Mouse (Mus musculus) midbrain, embryonic 16.5 days (tissue): ENCODE measurements around the gene B430306N03Rik. TPM values are rescaled to one million over a fixed set of nuclear protein-coding genes. Genes with fewer than 3 reads are reported as not detected.

Experiments
- ATAC-seq: fragments of 200-750 bp; cut with Nextera tagmentation; 2 replicates; pipeline ENCODE4 v1.8.0; 2017; ENCODE audit warnings: moderate TSS enrichment
- H3K27ac ChIP-seq: fragments of 300-500 bp; sonication (generic); 2 replicates; pipeline ENCODE4 v1.5.1; 2014; ENCODE audit warnings: mild to moderate bottlenecking, low read length, mixed read lengths
- H3K27me3 ChIP-seq: fragments of 300-500 bp; sonication (generic); 2 replicates; pipeline ENCODE4 v1.6.1; 2014; ENCODE audit warnings: low read depth, low read length, mixed read lengths; ENCODE audit not compliant: control insufficient read depth, insufficient read depth
- H3K36me3 ChIP-seq: fragments of 300-500 bp; sonication (generic); 2 replicates; pipeline ENCODE4 v1.6.1; 2014; ENCODE audit warnings: mild to moderate bottlenecking, low read length, moderate library complexity, mixed read lengths; ENCODE audit not compliant: control insufficient read depth, insufficient read depth
- H3K4me1 ChIP-seq: fragments of 300-500 bp; sonication (generic); 2 replicates; pipeline ENCODE4 v1.6.1; 2014; ENCODE audit warnings: mild to moderate bottlenecking, low read length, mixed read lengths; ENCODE audit not compliant: control insufficient read depth, insufficient read depth
- H3K4me2 ChIP-seq: fragments of 300-500 bp; sonication (generic); 2 replicates; pipeline ENCODE4 v1.6.1; 2014; ENCODE audit warnings: mild to moderate bottlenecking, low read length, mixed read lengths
- H3K4me3 ChIP-seq: fragments of 300-500 bp; sonication (generic); 2 replicates; pipeline ENCODE4 v1.5.1; 2014; ENCODE audit warnings: low read depth, mild to moderate bottlenecking, low read length, moderate library complexity, mixed read lengths
- H3K9ac ChIP-seq: fragments of 300-500 bp; sonication (generic); 2 replicates; pipeline ENCODE4 v1.6.1; 2014; ENCODE audit warnings: low read depth, low read length, mixed read lengths
- H3K9me3 ChIP-seq: fragments of 300-500 bp; sonication (generic); replicated peaks from 2 replicates; pipeline ENCODE4 v1.6.1; 2014; ENCODE audit warnings: mild to moderate bottlenecking, low read length, mixed read lengths; ENCODE audit not compliant: control insufficient read depth, poor library complexity, severe bottlenecking
- WGBS: fragments of 180-500 bp; shearing (Covaris S2); extraction: QIAGEN DNeasy Blood & Tissue Kit; methylation state at CpG from one replicate; pipeline ENCODE4 v1.1.7; 2014; 5-methylcytosine and 5-hydroxymethylcytosine counted together
- polyA plus RNA-seq: library from polyadenylated mRNA; unstranded; fragments of >200 nt; fragmentation: Nextera tagmentation; extraction: Ambion mirVana; gene quantifications from 2 replicates; pipeline ENCODE4 v1.2.1, GENCODE M21; 2015

B430306N03Rik gene
- polyA plus RNA-seq, 1 experiment from 2014 or later, result 0.14 TPM

- no peak overlapping the region for H3K27ac ChIP-seq
- H3K36me3 ChIP-seq, result no peaks in the 10 kb centered on the region
- no peaks in the 10 kb centered on the region for H3K9me3 ChIP-seq
- no peak overlapping the region for H3K9ac ChIP-seq
- no peak for ATAC-seq
- no peaks in the 10 kb centered on the region for H3K27me3 ChIP-seq
- no peak overlapping the region for H3K4me2 ChIP-seq
- WGBS, result 57% methylated on average over 7 of the region's 7 CpGs
- H3K4me3 ChIP-seq, result no peak overlapping the region
- no peaks in the 10 kb centered on the region for H3K4me1 ChIP-seq
Observed at GRCm38 (mm10) chr17:48275736-48276135, 40.2 kb upstream of the B430306N03Rik start.

GRCm38 (mm10) chr17:48278381-48278780 lies 37.6 kb upstream of the B430306N03Rik start:
- no peaks in the 10 kb centered on the region for H3K9me3 ChIP-seq

GRCm38 (mm10) chr17:48279002-48279401 lies 36.9 kb upstream of the B430306N03Rik start:
- H3K4me3 ChIP-seq, result no peak overlapping the region
- no peak overlapping the region for H3K4me2 ChIP-seq
- H3K27me3 ChIP-seq, result no peaks in the 10 kb centered on the region
- 86% methylated on average over 4 of the region's 4 CpGs for WGBS
- no peaks in the 10 kb centered on the region for H3K36me3 ChIP-seq
- H3K9ac ChIP-seq, result no peak overlapping the region
- peaks cover 7% of the 10 kb centered on the region for H3K4me1 ChIP-seq
- no peak overlapping the region for H3K27ac ChIP-seq
- no peak for ATAC-seq
- no peaks in the 10 kb centered on the region for H3K9me3 ChIP-seq

More at GRCm38 (mm10) chr17:48278381-48278780, 37.6 kb upstream of the B430306N03Rik start:
- no peak overlapping the region for H3K4me2 ChIP-seq
- peaks cover 7% of the 10 kb centered on the region for H3K4me1 ChIP-seq
- H3K27me3 ChIP-seq, result no peaks in the 10 kb centered on the region
- H3K4me3 ChIP-seq, result no peak overlapping the region
- no peak for ATAC-seq
- H3K36me3 ChIP-seq, result no peaks in the 10 kb centered on the region
- H3K9ac ChIP-seq, result no peak overlapping the region
- H3K27ac ChIP-seq, result no peak overlapping the region

GRCm38 (mm10) chr17:48280943-48281738 lies 34.8 kb upstream of the B430306N03Rik start:
- no peaks in the 10 kb centered on the region for H3K9me3 ChIP-seq
- H3K27ac ChIP-seq, result no peak overlapping the region
- no peaks in the 10 kb centered on the region for H3K27me3 ChIP-seq
- H3K4me3 ChIP-seq, result peak overlapping the region; percentile 30
- H3K4me2 ChIP-seq, result peak overlapping the region; percentile 56
- WGBS, result 22% methylated on average over 18 of the region's 18 CpGs
- H3K9ac ChIP-seq, result peak overlapping the region; percentile 21; the same call in 1 of the 2 replicates
- ATAC-seq, result 0 out of 2 replicates have a peak, but pooled peaks have one; percentile 32
- H3K4me1 ChIP-seq, result peaks cover 7% of the 10 kb centered on the region
- H3K36me3 ChIP-seq, result no peaks in the 10 kb centered on the region

- peaks cover 7% of the 10 kb centered on the region for H3K4me1 ChIP-seq
- H3K36me3 ChIP-seq, result no peaks in the 10 kb centered on the region
- no peak for ATAC-seq
- peak overlapping the region; percentile 56 for H3K4me2 ChIP-seq
- no peaks in the 10 kb centered on the region for H3K9me3 ChIP-seq
- peak overlapping the region; percentile 30 for H3K4me3 ChIP-seq
- H3K27ac ChIP-seq, result no peak overlapping the region
- peak overlapping the region; percentile 49; the same call in 1 of the 2 replicates for H3K9ac ChIP-seq
- WGBS, result 2% methylated on average over 3 of the region's 3 CpGs
- no peaks in the 10 kb centered on the region for H3K27me3 ChIP-seq
Observed at GRCm38 (mm10) chr17:48281739-48282085, 34.2 kb upstream of the B430306N03Rik start.

- ATAC-seq, result no peak
Observed at GRCm38 (mm10) chr17:48286765-48287164, 29.2 kb upstream of the B430306N03Rik start.

GRCm38 (mm10) chr17:48287276-48287675 lies 28.7 kb upstream of the B430306N03Rik start:
- 71% methylated on average over 2 of the region's 2 CpGs for WGBS

More at GRCm38 (mm10) chr17:48286765-48287164, 29.2 kb upstream of the B430306N03Rik start:
- no peaks in the 10 kb centered on the region for H3K27me3 ChIP-seq
- no peak overlapping the region for H3K4me2 ChIP-seq
- no peak overlapping the region for H3K27ac ChIP-seq
- WGBS, result 57% methylated on average over 1 of the region's 1 CpGs
- no peak overlapping the region for H3K4me3 ChIP-seq
- 0 out of 2 replicates have a peak, but pooled peaks cover 2% of the 10 kb centered on the region for H3K9me3 ChIP-seq
- peaks cover 3% of the 10 kb centered on the region; the same call in 1 of the 2 replicates for H3K4me1 ChIP-seq
- H3K36me3 ChIP-seq, result no peaks in the 10 kb centered on the region
- no peak overlapping the region for H3K9ac ChIP-seq

GRCm38 (mm10) chr17:48293500-48294194 lies 22.3 kb upstream of the B430306N03Rik start:
- Histone ChIP-seq H3K27ac (no peak overlapping the region), H3K9me3 (0 out of 2 replicates have a peak, but pooled peaks cover 2% of the 10 kb centered on the region), H3K4me2 (no peak overlapping the region), H3K9ac (no peak overlapping the region), H3K4me1 (no peaks in the 10 kb centered on the region), H3K27me3 (no peaks in the 10 kb centered on the region), H3K36me3 (no peaks in the 10 kb centered on the region), H3K4me3 (no peak overlapping the region)
- no peak for ATAC-seq
- WGBS, result 81% methylated on average over 5 of the region's 5 CpGs

More at GRCm38 (mm10) chr17:48287276-48287675, 28.7 kb upstream of the B430306N03Rik start:
- H3K27me3 ChIP-seq, result no peaks in the 10 kb centered on the region
- no peak overlapping the region for H3K9ac ChIP-seq
- H3K27ac ChIP-seq, result no peak overlapping the region
- no peak overlapping the region for H3K4me3 ChIP-seq
- ATAC-seq, result no peak
- H3K9me3 ChIP-seq, result 0 out of 2 replicates have a peak, but pooled peaks cover 2% of the 10 kb centered on the region
- no peak overlapping the region for H3K4me2 ChIP-seq
- H3K36me3 ChIP-seq, result no peaks in the 10 kb centered on the region
- H3K4me1 ChIP-seq, result no peaks in the 10 kb centered on the region

- no peaks in the 10 kb centered on the region for H3K27me3 ChIP-seq
- H3K4me3 ChIP-seq, result no peak within 1 kb of the TSS
- ATAC-seq, result no peak
- H3K9ac ChIP-seq, result no peak within 1 kb of the TSS
- H3K4me1 ChIP-seq, result no peaks in the 10 kb centered on the region
- WGBS, result 53% methylated on average over 2 of the region's 4 CpGs
- no peaks in the 10 kb centered on the region for H3K36me3 ChIP-seq
- no peaks in the 10 kb centered on the region for H3K9me3 ChIP-seq
- H3K27ac ChIP-seq, result no peak within 1 kb of the TSS
- H3K4me2 ChIP-seq, result no peak within 1 kb of the TSS
Observed at GRCm38 (mm10) chr17:48299203-48299602, 16.7 kb upstream of the B430306N03Rik start, which contains the start of gene Treml2. Gene Treml2 (plus strand): TSS chr17:48299498.
